Mouse (Mus musculus) kidney, postnatal 0 days (tissue): ENCODE data around the gene Uba7. TPM values are rescaled to one million over a fixed set of nuclear protein-coding genes. Genes with fewer than 3 reads are reported as not detected.

Experiments
- ATAC-seq: fragments of 200-750 bp; cut with Nextera tagmentation; replicated peaks from 2 replicates; pipeline ENCODE4 v1.8.0; 2017; ENCODE audit warnings: low read depth, moderate number of reproducible peaks, moderate TSS enrichment, moderate library complexity; ENCODE audit not compliant: low FRiP score
- DNase-seq: peaks from one replicate; pipeline ENCODE4 v3.0.0-alpha.2; 2016; ENCODE audit warnings: low spot score
- H3K27ac ChIP-seq: fragments of 300-500 bp; sonication (generic); 2 replicates; pipeline ENCODE4 v1.5.1; 2014; ENCODE audit warnings: mild to moderate bottlenecking
- H3K27me3 ChIP-seq: fragments of 300-500 bp; sonication (generic); 2 replicates; pipeline ENCODE4 v1.6.1; 2014; ENCODE audit warnings: low read length, mixed read lengths; ENCODE audit not compliant: insufficient read depth
- H3K36me3 ChIP-seq: fragments of 300-500 bp; sonication (generic); 2 replicates; pipeline ENCODE4 v1.6.1; 2014; ENCODE audit warnings: low read length, mixed read lengths; ENCODE audit not compliant: insufficient read depth
- H3K4me1 ChIP-seq: fragments of 300-500 bp; sonication (generic); replicated peaks from 2 replicates; pipeline ENCODE4 v1.6.1; 2014; ENCODE audit warnings: antibody characterized with exemption, low read length, mixed read lengths; ENCODE audit not compliant: insufficient read depth
- H3K4me2 ChIP-seq: fragments of 300-500 bp; sonication (generic); 2 replicates; pipeline ENCODE4 v1.6.1; 2014; ENCODE audit warnings: mild to moderate bottlenecking, low read length, moderate library complexity, mixed read lengths
- H3K4me3 ChIP-seq: fragments of 300-500 bp; sonication (generic); replicated peaks from 2 replicates; pipeline ENCODE4 v1.5.1; 2014; ENCODE audit warnings: low read depth, low read length
- H3K9ac ChIP-seq: fragments of 300-500 bp; sonication (generic); 2 replicates; pipeline ENCODE4 v1.6.1; 2014; ENCODE audit warnings: low read depth, low read length
- H3K9me3 ChIP-seq: fragments of 300-500 bp; sonication (generic); replicated peaks from 2 replicates; pipeline ENCODE4 v1.6.1; 2016; ENCODE audit warnings: low read length, inconsistent platforms, mixed read lengths
- CTCF ChIP-seq: IDR thresholded peaks from 2 replicates; pipeline ENCODE4 v1.5.1; 2016; ENCODE audit warnings: antibody characterized with exemption, low read depth, mild to moderate bottlenecking, moderate library complexity
- WGBS: fragments of 180-500 bp; shearing (Covaris S2); extraction: QIAGEN DNeasy Blood & Tissue Kit; methylation state at CpG from one replicate; pipeline ENCODE4 v1.1.7; 2014; 5-methylcytosine and 5-hydroxymethylcytosine counted together
- polyA plus RNA-seq: library from polyadenylated mRNA; unstranded; fragments of >200 nt; fragmentation: Nextera tagmentation; extraction: Ambion mirVana; gene quantifications from 2 replicates; pipeline ENCODE4 v1.2.1, GENCODE M21; 2015

Gene Uba7
- polyA plus RNA-seq, 1 experiment from 2014 or later, result 41.6 TPM

GRCm38 (mm10) chr9:107987950-107988349, 12.6 kb downstream of the Uba7 start:
- Histone ChIP-seq H3K9ac (no peak overlapping the region), H3K4me1 (peaks cover 10% of the 10 kb centered on the region; the same call in 1 of the 2 replicates), H3K27ac (no peak overlapping the region), H3K27me3 (no peaks in the 10 kb centered on the region), H3K36me3 (no peaks in the 10 kb centered on the region), H3K4me3 (no peak overlapping the region), H3K4me2 (no peak overlapping the region), H3K9me3 (no peaks in the 10 kb centered on the region)
- ATAC-seq (no peak), DNase-seq (no peak)
- 76% methylated on average over 3 of the region's 3 CpGs for WGBS
- no peak for TF ChIP-seq CTCF

- WGBS, result 70% methylated on average over 2 of the region's 2 CpGs
- H3K9me3 ChIP-seq, result no peaks in the 10 kb centered on the region
- no peak within 1 kb of the TSS for H3K27ac ChIP-seq
- H3K4me1 ChIP-seq, result no peaks in the 10 kb centered on the region
- no peak for TF ChIP-seq CTCF
- H3K27me3 ChIP-seq, result no peaks in the 10 kb centered on the region
- H3K36me3 ChIP-seq, result no peaks in the 10 kb centered on the region
- no peak within 1 kb of the TSS for H3K9ac ChIP-seq
- no peak within 1 kb of the TSS for H3K4me3 ChIP-seq
- H3K4me2 ChIP-seq, result no peak within 1 kb of the TSS
- DNase-seq, result no peak
- ATAC-seq, result no peak
Measured at GRCm38 (mm10) chr9:107992197-107992596, 16.9 kb downstream of the Uba7 start, which contains the start of gene Cdhr4. Gene Cdhr4, plus strand, starts transcription at chr9:107992497.

GRCm38 (mm10) chr9:107993013-107993412, 17.7 kb downstream of the Uba7 start:
- Histone ChIP-seq H3K4me3 (no peak overlapping the region), H3K4me2 (no peak overlapping the region), H3K9ac (no peak overlapping the region), H3K4me1 (no peaks in the 10 kb centered on the region), H3K9me3 (no peaks in the 10 kb centered on the region), H3K27me3 (no peaks in the 10 kb centered on the region), H3K36me3 (no peaks in the 10 kb centered on the region), H3K27ac (no peak overlapping the region)
- DNase-seq (no peak), ATAC-seq (no peak)
- TF ChIP-seq CTCF, result no peak
- WGBS, result 91% methylated on average over 11 of the region's 11 CpGs

GRCm38 (mm10) chr9:107994464-107994863, 19.2 kb downstream of the Uba7 start:
- ATAC-seq (no peak), DNase-seq (no peak)
- Histone ChIP-seq H3K36me3 (no peaks in the 10 kb centered on the region), H3K27me3 (no peaks in the 10 kb centered on the region), H3K4me3 (no peak overlapping the region), H3K4me2 (no peak overlapping the region), H3K27ac (no peak overlapping the region), H3K9ac (no peak overlapping the region), H3K9me3 (no peaks in the 10 kb centered on the region), H3K4me1 (no peaks in the 10 kb centered on the region)
- WGBS, result 45% methylated on average over 2 of the region's 2 CpGs
- no peak for TF ChIP-seq CTCF

DNA sequence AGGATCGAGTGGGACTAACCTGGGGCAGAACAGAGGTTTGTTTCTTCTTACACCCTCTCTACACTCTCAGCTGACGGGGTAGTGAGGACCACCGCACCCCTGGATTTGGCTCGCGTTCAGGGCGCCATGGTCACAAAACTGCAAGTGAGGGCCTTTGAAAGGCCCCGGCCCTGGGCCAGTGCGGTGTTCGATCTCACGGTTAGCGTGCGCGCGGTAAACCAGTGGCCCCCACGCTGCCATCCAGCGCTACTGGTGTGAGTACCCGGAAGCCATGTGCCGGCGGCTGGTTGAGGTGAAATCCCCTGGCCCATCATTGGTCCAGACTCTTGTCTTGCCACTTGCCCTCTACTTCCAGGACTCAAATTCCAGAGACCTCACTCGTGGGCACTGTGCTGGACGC, 20.2 kb downstream of the Uba7 start:
- H3K27me3 ChIP-seq, result no peaks in the 10 kb centered on the region
- no peak overlapping the region for H3K4me3 ChIP-seq
- no peaks in the 10 kb centered on the region for H3K4me1 ChIP-seq
- H3K36me3 ChIP-seq, result no peaks in the 10 kb centered on the region
- H3K27ac ChIP-seq, result no peak overlapping the region
- no peak overlapping the region for H3K4me2 ChIP-seq
- ATAC-seq, result no peak
- H3K9me3 ChIP-seq, result no peaks in the 10 kb centered on the region
- TF ChIP-seq CTCF, result no peak
- DNase-seq, result no peak
- 92% methylated on average over 21 of the region's 21 CpGs for WGBS
- no peak overlapping the region for H3K9ac ChIP-seq

DNA sequence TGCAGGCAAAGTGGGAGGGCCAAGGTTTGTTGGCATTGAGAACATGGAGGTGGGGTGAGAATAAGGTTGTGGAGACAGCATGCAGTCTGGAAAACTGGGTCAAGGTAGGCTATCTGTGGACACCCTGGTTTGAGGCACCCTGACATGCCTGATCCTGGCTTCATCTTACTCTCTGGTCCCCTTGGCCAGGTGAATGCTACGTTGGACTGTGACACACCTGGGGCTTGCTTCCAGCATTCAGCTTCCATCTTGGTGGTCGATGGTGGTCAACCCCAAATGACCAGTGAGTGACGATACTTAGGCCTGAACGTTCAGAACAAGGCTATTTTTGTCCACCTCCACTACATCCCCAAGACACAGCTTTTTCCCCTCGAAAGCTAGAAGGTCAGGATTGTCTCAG, 20.7 kb downstream of the Uba7 start, which contains the start of gene Gm20662:
Gene Gm20662, plus strand, starts transcription at position 301 of the 400 bp plus-strand sequence.
- Histone ChIP-seq H3K27ac (no peak within 1 kb of the TSS), H3K4me2 (no peak within 1 kb of the TSS), H3K9me3 (no peaks in the 10 kb centered on the region), H3K27me3 (no peaks in the 10 kb centered on the region), H3K36me3 (no peaks in the 10 kb centered on the region), H3K4me3 (no peak within 1 kb of the TSS), H3K4me1 (no peaks in the 10 kb centered on the region), H3K9ac (no peak within 1 kb of the TSS)
- 91% methylated on average over 5 of the region's 5 CpGs for WGBS
- no peak for DNase-seq
- no peak for ATAC-seq
- no peak for TF ChIP-seq CTCF
